Mouse (Mus musculus) olfactory bulb, adult 2 months (tissue): ENCODE data around the gene Igf2bp3. TPM values are rescaled to one million over a fixed set of nuclear protein-coding genes. Genes with fewer than 3 reads are reported as not detected.

Experiments used
- H3K27ac ChIP-seq: fragments of 200-500 bp; 2 replicates; pipeline ENCODE4 v1.5.1; 2012; ENCODE audit warnings: low read depth, low read length; ENCODE audit not compliant: insufficient read depth
- H3K4me1 ChIP-seq: fragments of 200-500 bp; 2 replicates; pipeline ENCODE4 v1.6.1; 2012; ENCODE audit warnings: low read length; ENCODE audit not compliant: control insufficient read depth, insufficient read depth
- H3K4me3 ChIP-seq: fragments of 200-500 bp; 2 replicates; pipeline ENCODE4 v1.5.1; 2012; ENCODE audit warnings: mild to moderate bottlenecking, low read depth, low read length, moderate library complexity; ENCODE audit not compliant: insufficient read depth
- CTCF ChIP-seq: fragments of 200-500 bp; IDR thresholded peaks from 2 replicates; pipeline ENCODE4 v1.5.1; 2012; ENCODE audit warnings: low read depth, mild to moderate bottlenecking, low read length, moderate library complexity; ENCODE audit not compliant: insufficient read depth
- POLR2A ChIP-seq: fragments of 200-500 bp; IDR thresholded peaks from 2 replicates; pipeline ENCODE4 v1.6.1; 2012; ENCODE audit warnings: mild to moderate bottlenecking, low read depth, low read length, moderate library complexity; ENCODE audit not compliant: insufficient read depth
- whole genome bisulfite sequencing: fragments of 180-500 bp; shearing (Covaris S2); methylation state at CpG from one replicate; pipeline ENCODE4 v1.1.7; 2018; 5-methylcytosine and 5-hydroxymethylcytosine counted together
- polyA plus RNA-seq: library from polyadenylated mRNA; stranded (reverse); fragments of >200 nt; gene quantifications from 2 replicates; pipeline ENCODE4 v1.2.4, GENCODE M21; 2012; ENCODE audit warnings: low replicate concordance; ENCODE audit not compliant: missing spikeins, insufficient read depth, insufficient read length

Igf2bp3 gene
- polyA plus RNA-seq, 1 experiment, result not detected

DNA sequence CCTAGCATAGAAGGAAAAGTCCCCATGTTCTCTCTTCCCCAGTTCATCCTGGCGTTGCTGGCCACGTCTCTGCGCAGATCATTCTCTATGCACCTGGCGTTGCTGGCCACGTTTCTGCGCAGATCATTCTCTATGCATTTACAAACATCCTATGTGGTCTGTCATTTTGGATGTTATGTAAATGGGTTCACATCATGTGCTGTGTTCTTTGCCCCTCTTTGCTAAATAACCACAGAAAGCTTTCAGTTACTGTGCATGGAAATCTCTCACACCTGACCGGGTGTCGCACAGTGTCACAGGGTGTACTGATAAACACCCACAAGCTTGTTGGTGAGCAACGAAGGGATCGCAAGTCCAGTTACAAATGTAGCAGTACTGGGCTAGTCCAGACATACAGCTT is 166.4 kb downstream of the Igf2bp3 start:
- TF ChIP-seq CTCF, result no peak
- TF ChIP-seq POLR2A, result no peak
- Histone ChIP-seq H3K27ac (no peak overlapping the region), H3K4me3 (no peak overlapping the region), H3K4me1 (no peaks in the 10 kb centered on the region)
- 91% methylated on average over 10 of the region's 10 CpGs for WGBS

DNA sequence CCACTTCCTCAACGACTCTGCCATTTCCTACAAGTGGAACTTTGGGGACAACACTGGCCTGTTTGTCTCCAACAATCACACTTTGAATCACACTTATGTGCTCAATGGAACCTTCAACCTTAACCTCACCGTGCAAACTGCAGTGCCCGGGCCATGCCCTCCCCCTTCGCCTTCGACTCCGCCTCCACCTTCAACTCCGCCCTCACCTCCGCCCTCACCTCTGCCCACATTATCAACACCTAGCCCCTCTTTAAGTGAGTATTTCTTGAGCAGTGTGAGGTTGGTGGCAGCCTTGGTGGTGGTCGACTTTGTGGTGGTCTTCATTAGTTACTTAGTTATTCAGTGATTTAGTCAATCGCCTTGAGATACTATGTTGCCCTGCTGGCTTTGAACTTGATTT is 166.9 kb downstream of the Igf2bp3 start:
- no peak overlapping the region for H3K4me3 ChIP-seq
- H3K27ac ChIP-seq, result no peak overlapping the region
- no peak for TF ChIP-seq POLR2A
- TF ChIP-seq CTCF, result no peak
- 79% methylated on average over 10 of the region's 10 CpGs for WGBS
- no peaks in the 10 kb centered on the region for H3K4me1 ChIP-seq

GRCm38 (mm10) chr6:49046976-49047375 is 167.8 kb downstream of the Igf2bp3 start:
- no peaks in the 10 kb centered on the region for H3K4me1 ChIP-seq
- WGBS, result 87% methylated on average over 8 of the region's 8 CpGs
- no peak overlapping the region for H3K4me3 ChIP-seq
- TF ChIP-seq CTCF (no peak), POLR2A (no peak)
- H3K27ac ChIP-seq, result no peak overlapping the region

DNA sequence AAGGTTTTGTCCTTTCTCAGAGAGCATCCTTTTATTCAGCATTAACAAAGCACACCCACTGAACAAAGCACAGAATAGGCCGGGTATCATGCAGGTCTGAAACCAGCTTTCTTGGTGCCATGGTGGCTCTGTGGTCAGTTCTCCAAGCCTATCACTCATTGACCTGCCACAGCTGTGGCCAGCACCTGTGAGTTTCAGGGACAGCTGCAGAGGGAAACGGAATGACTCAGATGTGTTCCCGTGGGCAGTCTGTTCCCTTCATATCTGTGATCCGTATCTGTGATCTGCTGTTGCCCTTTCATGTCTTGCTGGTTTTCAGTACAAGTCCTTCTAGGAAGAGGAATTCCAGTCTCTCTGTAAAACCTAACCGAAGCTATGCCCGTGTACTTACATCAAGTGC is 168.3 kb downstream of the Igf2bp3 start:
- Histone ChIP-seq H3K27ac (no peak overlapping the region), H3K4me1 (no peaks in the 10 kb centered on the region), H3K4me3 (no peak overlapping the region)
- 78% methylated on average over 6 of the region's 6 CpGs for WGBS
- TF ChIP-seq CTCF, result no peak
- TF ChIP-seq POLR2A, result no peak

DNA sequence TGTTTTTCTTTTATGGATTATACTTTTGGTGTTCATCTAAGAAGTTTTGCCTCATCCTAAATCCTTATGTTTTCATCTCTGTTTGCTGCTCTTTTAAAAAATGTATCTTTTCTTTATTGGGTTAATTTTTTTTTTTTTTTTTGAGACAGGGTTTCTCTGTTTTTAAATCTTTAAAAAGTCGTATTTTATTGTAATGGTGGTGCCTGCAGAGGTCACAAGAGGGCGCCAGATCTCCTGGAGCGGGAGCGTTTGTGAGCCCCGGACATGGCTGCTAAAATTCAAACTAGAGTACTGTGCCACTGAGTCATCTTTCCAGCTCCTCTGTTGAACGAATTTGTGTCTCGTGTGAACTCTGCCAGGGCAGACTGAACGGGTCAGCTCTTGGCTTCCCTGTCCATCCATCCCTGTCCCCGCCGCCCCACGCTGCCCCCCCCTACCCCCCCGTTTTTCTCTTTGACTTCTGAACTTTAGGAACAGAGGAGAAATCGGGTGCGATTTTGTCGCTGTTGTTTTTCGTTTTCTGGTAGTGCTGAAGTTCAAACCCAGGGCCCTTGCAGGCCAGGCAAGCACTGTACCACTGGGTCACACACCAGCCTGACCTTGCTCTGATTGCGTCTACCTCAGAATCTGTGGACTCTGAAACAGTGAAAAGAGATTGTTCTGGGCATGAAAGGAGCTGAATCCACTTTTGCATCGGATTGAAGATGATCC is 175.1 kb downstream of the Igf2bp3 start:
- H3K4me1 ChIP-seq, result peaks cover 4% of the 10 kb centered on the region; the same call in 1 of the 2 replicates
- TF ChIP-seq CTCF, result peak; percentile 56
- no peak for TF ChIP-seq POLR2A
- 11% methylated on average over 18 of the region's 18 CpGs for WGBS
- H3K27ac ChIP-seq, result no peak overlapping the region
- H3K4me3 ChIP-seq, result no peak overlapping the region; the same call in 1 of the 2 replicates

DNA sequence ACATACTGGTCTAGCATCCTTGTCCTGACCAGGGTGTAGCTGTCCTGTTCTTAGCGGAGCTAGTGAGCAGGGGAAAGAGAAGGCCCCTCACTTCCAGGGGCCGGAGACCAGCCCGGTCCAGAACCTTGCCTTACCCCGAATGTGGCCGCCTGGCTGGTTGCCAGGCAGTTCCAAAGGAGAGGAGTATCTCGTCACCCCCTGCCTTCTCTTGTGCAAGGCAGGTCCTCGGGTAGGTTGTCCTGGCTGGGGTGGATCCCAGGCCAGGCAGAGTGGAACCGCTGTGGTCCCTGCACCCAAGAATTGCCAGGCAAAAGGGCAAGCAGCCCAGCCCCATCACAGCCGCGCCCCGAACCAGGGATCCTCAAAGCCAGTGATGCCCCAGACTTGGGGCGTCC is 177.5 kb downstream of the Igf2bp3 start:
- no peak overlapping the region for H3K27ac ChIP-seq

DNA sequence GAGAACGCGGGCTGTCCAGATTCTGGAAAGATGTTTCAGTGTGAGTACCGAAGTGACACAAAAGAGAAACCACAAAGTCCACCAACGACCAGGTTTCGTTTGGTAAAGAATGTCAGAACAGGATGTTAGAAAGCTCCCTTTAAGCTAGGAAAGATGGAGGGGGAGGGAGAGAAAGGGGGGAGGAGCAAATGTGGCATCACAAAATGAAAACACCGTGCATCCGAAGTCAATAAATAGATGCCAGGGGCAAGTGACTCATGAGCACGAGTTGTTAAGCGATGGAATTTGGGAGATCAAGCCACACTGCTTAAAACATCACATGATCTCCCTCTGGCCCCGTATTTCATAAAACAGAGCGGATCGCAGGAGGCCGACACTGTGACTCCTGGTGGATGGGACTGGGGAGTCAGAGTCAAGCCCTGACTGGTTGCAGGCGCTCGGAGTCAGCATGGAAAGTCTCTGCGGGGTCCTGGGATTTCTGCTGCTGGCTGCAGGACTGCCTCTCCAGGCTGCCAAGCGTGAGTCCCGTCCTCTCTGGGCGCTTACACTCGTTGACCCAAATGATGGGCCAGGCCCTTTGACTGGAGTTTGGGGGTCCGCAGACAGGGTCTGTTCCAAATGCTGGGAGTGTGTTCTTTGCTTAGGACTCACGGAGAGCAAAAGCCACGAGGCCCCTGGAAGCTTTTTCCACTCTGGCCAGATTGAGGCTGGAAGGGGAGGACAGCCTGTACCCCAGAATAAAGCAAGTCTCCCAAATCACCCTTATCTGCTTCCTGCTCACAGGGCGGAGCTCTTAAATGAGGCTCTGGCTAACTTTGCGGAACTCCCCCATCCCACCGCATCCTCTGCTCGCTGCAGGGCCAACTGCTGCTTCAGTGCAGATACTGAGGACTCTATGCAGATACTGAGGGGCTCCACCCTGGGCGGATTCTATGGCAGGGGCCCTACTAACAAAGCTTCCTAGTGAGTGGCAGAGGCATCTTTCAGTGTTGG is 178.2 kb downstream of the Igf2bp3 start, which contains the start of gene Gpnmb:
TSS of gene Gpnmb (plus strand) at position 272 of the 993 bp plus-strand sequence.
- 60% methylated on average over 28 of the region's 28 CpGs for WGBS
- H3K4me1 ChIP-seq, result peaks cover 4% of the 10 kb centered on the region; the same call in 1 of the 2 replicates
- H3K4me3 ChIP-seq, result no peak within 1 kb of the TSS
- no peak for TF ChIP-seq CTCF
- no peak for TF ChIP-seq POLR2A
- H3K27ac ChIP-seq, result no peak within 1 kb of the TSS

More for the DNA sequence above, 177.5 kb downstream of the Igf2bp3 start:
- Histone ChIP-seq H3K4me3 (no peak overlapping the region), H3K4me1 (peaks cover 4% of the 10 kb centered on the region; the same call in 1 of the 2 replicates)
- 83% methylated on average over 12 of the region's 12 CpGs for whole genome bisulfite sequencing
- TF ChIP-seq CTCF (no peak), POLR2A (no peak)

Other genes starting within 250 kb of the Igf2bp3 start
- gene Doxl2, start 240.0 kb downstream of the Igf2bp3 start, polyA plus RNA-seq, result not detected in 2 replicates
- not detected in 2 replicates for gene Svs1, start 228.1 kb downstream of the Igf2bp3 start, polyA plus RNA-seq
- gene Gpnmb, start 178.4 kb downstream of the Igf2bp3 start, polyA plus RNA-seq, result not detected in 2 replicates
- not detected in 2 replicates for gene Malsu1, start 141.2 kb downstream of the Igf2bp3 start, polyA plus RNA-seq
- not detected in 2 replicates for gene Tra2a, start 49.1 kb upstream of the Igf2bp3 start, polyA plus RNA-seq
- gene Ccdc126, start 104.3 kb upstream of the Igf2bp3 start, polyA plus RNA-seq, result not detected in 2 replicates
- gene Fam221a, start 152.8 kb upstream of the Igf2bp3 start, polyA plus RNA-seq, result not detected in 2 replicates
- gene Stk31, start 180.6 kb upstream of the Igf2bp3 start, polyA plus RNA-seq, result not detected in 2 replicates